Comparison of ENCODE assay signal across 21 mouse cellular contexts in the genomic region with DNA sequence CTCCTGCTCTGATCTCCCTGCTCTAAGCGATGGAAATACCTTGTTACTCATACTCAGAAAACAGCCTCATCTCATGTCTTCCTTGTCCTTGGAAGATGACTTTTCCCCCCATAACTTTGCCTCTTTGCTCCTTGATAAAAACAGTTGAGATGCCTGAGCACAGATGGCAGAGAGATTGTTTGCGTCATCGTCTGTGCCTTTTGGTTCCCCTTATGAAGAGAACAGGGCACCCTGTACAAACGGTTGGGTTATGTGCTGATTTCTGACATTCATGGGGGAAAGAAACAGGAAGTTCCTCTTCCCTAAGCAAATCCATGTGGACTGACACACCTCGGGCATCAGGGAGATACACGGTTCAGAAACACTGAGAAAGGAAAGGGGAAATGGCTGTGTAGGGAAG.
A peak's percentile ranks its signal among the peaks of the same experiment; 100 is the strongest.
DNase-seq lines count a peak whose midpoint lies in the region; ATAC-seq lines count a peak whose summit lies in the region.
"Had no signal": no experiment of that assay in that cellular context is flagged by ENCODE, and none has a peak within 500 bp of the region (broad histone marks: within the 10 kb centered on the region; RNA-seq: fewer than 3 reads in every experiment).

No protein-coding gene starts in this region.

- H3K4me2 ChIP-seq in heart, embryonic 12.5 days = no peak overlapping the region
- H3K4me2 ChIP-seq in lung, embryonic 15.5 days = no peak overlapping the region
- H3K4me2 ChIP-seq: forebrain, embryonic 15.5 days; hindbrain, embryonic 12.5 days; kidney, embryonic 15.5 days; midbrain, embryonic 13.5 days had no signal

- 60% methylated on average over 6 of the region's 6 CpGs for WGBS in heart, embryonic 12.5 days
- 33% methylated on average over 6 of the region's 6 CpGs for WGBS in lung, embryonic 15.5 days

- DNase-seq in heart, adult 11 months = no peak
- no peak for DNase-seq in lung, postnatal 25 days (ENCODE audit: low spot score)
- DNase-seq in embryo, embryonic 10 days (ENCODE audit: low spot score) = no peak
- no peak for DNase-seq in adrenal gland, postnatal 10 days
- DNase-seq: adrenal gland, adult 2 months; cerebellum, adult 8-10 months; heart, postnatal 14 days; kidney, adult 11 months; kidney, postnatal 36 days; layer of hippocampus, postnatal 36 days had no signal

- H3K4me3 ChIP-seq in heart, embryonic 12.5 days = no peak overlapping the region
- no peak overlapping the region for H3K4me3 ChIP-seq in lung, embryonic 15.5 days
- H3K4me3 ChIP-seq: embryonic facial prominence, embryonic 10.5 days; forebrain, embryonic 15.5 days; hindbrain, embryonic 12.5 days; kidney, embryonic 15.5 days; megakaryocyte, embryonic 14.5 days; midbrain, embryonic 13.5 days had no signal

- no peaks in the 10 kb centered on the region for H3K9me3 ChIP-seq in heart, embryonic 12.5 days (replicated peaks)
- no peaks in the 10 kb centered on the region for H3K9me3 ChIP-seq in lung, embryonic 15.5 days
- H3K9me3 ChIP-seq: embryonic facial prominence, embryonic 10.5 days; forebrain, embryonic 15.5 days; hindbrain, embryonic 12.5 days; kidney, embryonic 15.5 days; megakaryocyte, embryonic 14.5 days; midbrain, embryonic 13.5 days had no signal

- no peak for ATAC-seq in heart, embryonic 12.5 days (ENCODE audit: insufficient number of reproducible peaks, low FRiP score)
- no peak for ATAC-seq in lung, embryonic 15.5 days (ENCODE audit: borderline replicate concordance, extremely low read depth, low FRiP score, low TSS enrichment)
- ATAC-seq in granulocyte monocyte progenitor cell, adult 5-6 weeks (replicated peaks; ENCODE audit: poor library complexity, severe bottlenecking) = peak; percentile 86
- ATAC-seq: CD4-positive, CD25-positive, alpha-beta regulatory T cell, adult 4 months; forebrain, embryonic 15.5 days; midbrain, embryonic 13.5 days; Patski had no signal

- H3K27ac ChIP-seq in heart, embryonic 12.5 days (ENCODE audit: poor library complexity, severe bottlenecking) = peak overlapping the region; percentile 48; the same call in 1 of the 2 replicates
- H3K27ac ChIP-seq in lung, embryonic 15.5 days = 0 out of 2 replicates have a peak overlapping the region, but pooled peaks have one; percentile 2
- H3K27ac ChIP-seq: embryonic facial prominence, embryonic 10.5 days; forebrain, embryonic 15.5 days; hindbrain, embryonic 12.5 days; kidney, embryonic 15.5 days; midbrain, embryonic 13.5 days had no signal

- peaks cover 61% of the 10 kb centered on the region for H3K4me1 ChIP-seq in heart, embryonic 12.5 days (replicated peaks)
- 0 out of 2 replicates have a peak, but pooled peaks cover 6% of the 10 kb centered on the region for H3K4me1 ChIP-seq in lung, embryonic 15.5 days
- H3K4me1 ChIP-seq: forebrain, embryonic 15.5 days had no signal

- H3K27me3 ChIP-seq in heart, embryonic 12.5 days (replicated peaks) = no peaks in the 10 kb centered on the region
- no peaks in the 10 kb centered on the region for H3K27me3 ChIP-seq in lung, embryonic 15.5 days
- H3K27me3 ChIP-seq: forebrain, embryonic 15.5 days; hindbrain, embryonic 12.5 days; kidney, embryonic 15.5 days; megakaryocyte, embryonic 14.5 days; midbrain, embryonic 13.5 days; Patski had no signal

- H3K9ac ChIP-seq in heart, embryonic 12.5 days = no peak overlapping the region; the same call in 1 of the 2 replicates
- no peak overlapping the region for H3K9ac ChIP-seq in lung, embryonic 15.5 days
- H3K9ac ChIP-seq: forebrain, embryonic 15.5 days; hindbrain, embryonic 12.5 days; kidney, embryonic 15.5 days; midbrain, embryonic 13.5 days had no signal

- H3K36me3 ChIP-seq in heart, embryonic 12.5 days = peaks cover 6% of the 10 kb centered on the region; the same call in 1 of the 2 replicates
- no peaks in the 10 kb centered on the region for H3K36me3 ChIP-seq in lung, embryonic 15.5 days
- H3K36me3 ChIP-seq: embryonic facial prominence, embryonic 10.5 days; forebrain, embryonic 15.5 days; hindbrain, embryonic 12.5 days; kidney, embryonic 15.5 days; midbrain, embryonic 13.5 days had no signal
